Mouse (Mus musculus) inflammation-experienced regulatory T-cells, adult 6 months (primary cell): Measurements from ENCODE around the gene Tsc2. TPM values are rescaled to one million over a fixed set of nuclear protein-coding genes. Genes with fewer than 3 reads are reported as not detected.

ENCODE experiments used
- ATAC-seq: one replicate; pipeline ENCODE4 v1.8.0; 2017
- polyA plus RNA-seq, 3 experiments: library from polyadenylated mRNA; unstranded; fragments of 100-300 nt; shearing (Covaris generic); gene quantifications; one replicate each; pipeline ENCODE4 v1.2.1; 2017

Tsc2 gene
- polyA plus RNA-seq, 3 experiments from 2014 or later: 17.0 to 17.7 (median 17.1) TPM

- ATAC-seq: no peak
Observed at GRCm38 (mm10) chr17:24604557-24604956, 27.9 kb downstream of the Tsc2 start.

- no peak for ATAC-seq
Observed at GRCm38 (mm10) chr17:24603961-24604360, 28.5 kb downstream of the Tsc2 start.

- no peak for ATAC-seq
Observed at GRCm38 (mm10) chr17:24600502-24600901, 31.9 kb downstream of the Tsc2 start.

- ATAC-seq: no peak
Observed at GRCm38 (mm10) chr17:24597989-24598388, 34.4 kb downstream of the Tsc2 start.

GRCm38 (mm10) chr17:24596471-24597183 is 35.8 kb downstream of the Tsc2 start:
- no peak for ATAC-seq

GRCm38 (mm10) chr17:24596073-24596466 is 36.4 kb downstream of the Tsc2 start:
- ATAC-seq: no peak

- ATAC-seq: no peak
Observed at GRCm38 (mm10) chr17:24595126-24596072, 37.0 kb downstream of the Tsc2 start.

GRCm38 (mm10) chr17:24593992-24594890 is 38.2 kb downstream of the Tsc2 start:
- no peak for ATAC-seq

GRCm38 (mm10) chr17:24593248-24593647 is 39.2 kb downstream of the Tsc2 start:
- ATAC-seq: no peak

- ATAC-seq: no peak
Observed at GRCm38 (mm10) chr17:24591695-24592094, 40.7 kb downstream of the Tsc2 start.

GRCm38 (mm10) chr17:24590943-24591342 is 41.5 kb downstream of the Tsc2 start:
- ATAC-seq: no peak

GRCm38 (mm10) chr17:24586532-24586931 is 45.9 kb downstream of the Tsc2 start:
- ATAC-seq: no peak

- no peak for ATAC-seq
Observed at GRCm38 (mm10) chr17:24584520-24584919, 47.9 kb downstream of the Tsc2 start.

GRCm38 (mm10) chr17:24583599-24584460 is 48.6 kb downstream of the Tsc2 start:
- ATAC-seq: no peak

GRCm38 (mm10) chr17:24580287-24580686 is 52.1 kb downstream of the Tsc2 start:
- no peak for ATAC-seq

- ATAC-seq: no peak
Observed at GRCm38 (mm10) chr17:24579532-24579931, 52.9 kb downstream of the Tsc2 start.

- ATAC-seq: no peak
Observed at GRCm38 (mm10) chr17:24573811-24574210, 58.6 kb downstream of the Tsc2 start.

- ATAC-seq: no peak
Observed at GRCm38 (mm10) chr17:24572651-24573245, 59.7 kb downstream of the Tsc2 start.

- no peak for ATAC-seq
Observed at GRCm38 (mm10) chr17:24569837-24570236, 62.6 kb downstream of the Tsc2 start.

GRCm38 (mm10) chr17:24567034-24567779 is 65.2 kb downstream of the Tsc2 start:
- no peak for ATAC-seq
